Mouse (Mus musculus) lung, adult 18-20 months (tissue): ENCODE measurements at regions not wholly inside any gene's neighbourhood (a gene's known extent, or its start where the extent isn't known, plus 50 kb on each side); places are given as distances from the start of the nearest gene placed in this dataset.
"Not testable (repeated sequence)": the region's sequence is repeated elsewhere in the genome, so short reads cannot be mapped to it uniquely, and the experiment has no call there.

ENCODE experiments used
- DNase-seq, 2 experiments: peaks; one replicate each; pipeline ENCODE4 v3.0.0; 2022; ENCODE audit warnings: mixed read lengths in 2 of 2

DNA sequence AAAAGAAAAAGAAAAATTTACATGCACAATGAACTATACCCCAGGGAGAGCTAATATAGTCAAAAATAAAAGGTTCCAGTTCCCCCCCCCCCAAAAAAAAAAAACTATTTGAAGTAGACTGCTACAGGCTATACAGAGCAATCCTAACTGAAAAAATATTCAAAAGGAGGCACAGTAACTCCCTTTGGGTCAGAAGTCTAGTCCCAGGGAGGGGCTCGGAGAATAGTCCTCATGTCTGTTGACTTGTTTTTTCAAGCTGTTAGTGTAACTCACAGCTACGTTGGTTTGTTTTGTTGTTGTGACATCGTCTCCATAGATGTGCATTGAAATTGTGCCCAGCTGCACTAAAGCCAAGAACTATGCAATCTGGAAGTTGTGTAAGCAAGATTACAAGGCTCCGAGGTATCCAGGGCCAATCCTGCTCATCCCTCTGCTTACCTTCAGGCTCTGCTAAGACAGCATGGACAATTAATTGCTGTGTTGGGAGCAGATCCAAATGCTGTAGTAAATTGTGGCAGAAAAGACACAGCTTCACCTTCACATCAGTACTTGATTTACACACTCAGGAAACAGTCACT, 137.2 kb upstream of the Pnpt1 start:
- DNase-seq: peak; percentile 44 to 57

DNA sequence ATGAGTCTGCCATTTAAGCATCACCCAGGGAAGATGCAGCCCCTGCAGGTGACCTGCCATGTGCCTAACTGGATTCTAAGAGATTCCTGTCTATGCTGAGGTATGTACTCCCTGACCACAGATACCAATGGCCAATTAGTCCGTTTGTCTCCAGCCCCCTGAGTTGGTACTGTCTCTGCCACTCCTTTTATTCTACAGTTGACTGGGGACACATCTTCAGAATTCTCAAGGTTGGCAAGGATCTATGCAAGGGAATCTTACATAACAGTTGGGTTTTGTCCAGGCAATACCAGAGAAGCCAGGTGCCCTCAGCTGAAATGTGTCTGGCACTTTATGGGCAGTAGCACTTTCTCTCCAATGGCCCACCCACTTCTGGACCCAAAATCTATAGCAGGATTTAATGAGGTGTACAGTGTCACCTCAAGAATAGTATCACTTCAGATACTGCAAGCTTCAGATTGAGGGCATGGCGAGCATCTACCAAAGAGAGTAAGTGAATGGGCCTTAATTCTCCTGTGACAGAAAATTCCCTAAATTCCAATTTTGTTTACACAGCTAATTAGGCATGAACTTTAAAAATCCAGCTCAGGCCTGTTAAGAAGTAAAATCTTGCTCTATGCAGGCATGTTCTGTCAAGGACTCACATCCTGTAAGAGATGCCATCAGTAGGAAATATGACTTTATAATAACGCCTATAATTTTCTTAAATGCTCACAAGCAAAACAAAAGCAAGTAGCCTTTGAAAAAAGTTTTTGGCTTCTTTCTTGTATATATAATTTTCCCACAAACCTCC, 132.0 kb upstream of the Pnpt1 start:
- DNase-seq: no peak

DNA sequence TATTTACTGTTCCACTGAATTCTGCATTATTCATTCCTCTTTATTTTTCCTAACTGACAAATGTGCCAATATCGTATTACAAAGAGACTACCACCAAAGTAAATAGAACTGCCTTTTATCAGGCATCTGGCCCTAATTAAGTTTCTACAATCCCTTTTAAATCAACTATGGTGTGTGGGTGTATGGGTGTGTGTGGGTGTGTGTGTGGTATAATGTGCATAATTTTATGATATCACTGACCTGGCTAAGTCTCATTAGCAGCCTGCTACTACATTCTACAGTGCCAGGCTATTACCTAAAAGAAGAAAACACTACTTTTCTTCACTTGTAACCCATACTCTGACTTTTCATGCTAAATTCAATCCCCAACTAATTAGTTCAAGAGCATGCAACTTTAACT, 131.3 kb upstream of the Pnpt1 start:
- no peak for DNase-seq

DNA sequence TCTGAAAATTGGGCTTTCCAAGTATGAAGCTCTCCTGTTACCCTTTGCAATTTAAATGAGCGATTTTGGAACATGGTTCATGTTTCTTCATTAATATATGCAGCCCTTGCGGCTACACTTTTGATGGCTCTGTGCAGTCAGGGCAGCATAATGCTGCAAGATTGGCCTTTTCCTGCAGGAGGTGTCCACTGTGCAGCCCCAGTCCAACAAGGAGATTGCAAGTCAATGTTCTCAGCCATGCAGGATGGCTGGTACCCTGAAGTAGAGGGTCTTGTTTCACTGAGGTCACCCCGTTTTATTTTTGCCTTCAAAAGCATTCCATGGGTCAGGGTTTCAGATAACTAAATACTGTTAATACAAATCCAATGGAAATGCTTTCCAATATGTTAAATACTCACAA, 130.9 kb upstream of the Pnpt1 start:
- no peak for DNase-seq

DNA sequence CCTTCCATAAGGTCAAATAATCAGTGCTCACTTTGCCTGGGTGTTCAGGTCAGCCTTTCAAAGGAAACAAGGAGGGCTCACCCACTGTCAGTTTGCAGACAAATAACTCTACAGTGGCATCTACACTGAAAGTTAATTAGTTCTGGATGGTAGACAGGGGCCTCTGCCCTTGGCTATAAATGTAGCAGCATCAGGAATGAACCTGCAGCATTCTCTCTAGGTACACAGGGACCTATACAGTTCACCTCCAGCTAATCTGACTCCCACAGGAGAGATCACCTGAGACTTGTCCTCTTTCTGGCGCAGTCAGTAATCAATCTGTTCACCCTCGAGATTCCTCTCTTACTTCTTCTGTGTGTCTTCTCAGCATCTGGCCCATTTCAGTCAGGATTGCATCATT, 130.3 kb upstream of the Pnpt1 start:
- DNase-seq: no peak

DNA sequence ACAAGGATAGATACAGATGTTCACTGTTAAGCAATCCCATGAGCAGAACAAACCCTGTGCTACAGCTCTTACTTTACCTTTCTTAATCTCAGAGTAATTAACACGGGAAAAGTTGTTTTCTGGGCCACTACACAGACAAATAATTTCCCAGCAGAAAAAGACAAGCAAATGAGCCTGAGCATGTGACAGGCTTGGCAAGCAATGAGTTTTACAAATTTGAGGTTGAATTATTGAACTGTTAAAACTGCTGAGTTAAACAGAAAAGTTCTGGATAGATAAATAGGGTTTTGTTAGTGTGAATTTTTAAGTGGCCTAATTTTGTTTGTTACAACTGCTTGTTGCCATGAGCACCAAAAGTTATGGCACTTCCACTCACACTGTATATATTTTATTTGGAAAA, 113.1 kb upstream of the Pnpt1 start:
- DNase-seq: no peak

DNA sequence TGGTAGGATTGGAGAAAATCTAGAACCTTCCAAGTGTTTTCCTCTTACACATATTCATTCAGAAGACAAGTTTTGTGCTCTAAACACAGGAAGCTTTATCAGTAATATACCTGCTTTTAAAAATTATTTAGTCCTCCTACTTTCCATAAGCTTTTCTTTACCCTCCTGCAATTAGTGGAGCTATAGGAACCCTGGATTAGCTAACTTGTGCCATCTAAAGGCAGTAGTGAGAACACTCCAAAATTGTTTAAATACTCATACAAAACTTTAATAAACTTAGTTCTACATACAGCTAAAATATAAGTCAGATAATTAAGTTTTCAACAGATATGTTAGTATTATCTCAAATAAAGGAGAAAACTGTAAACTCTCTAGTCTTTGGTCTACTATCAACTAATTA, 89.7 kb upstream of the Pnpt1 start:
- no peak for DNase-seq

DNA sequence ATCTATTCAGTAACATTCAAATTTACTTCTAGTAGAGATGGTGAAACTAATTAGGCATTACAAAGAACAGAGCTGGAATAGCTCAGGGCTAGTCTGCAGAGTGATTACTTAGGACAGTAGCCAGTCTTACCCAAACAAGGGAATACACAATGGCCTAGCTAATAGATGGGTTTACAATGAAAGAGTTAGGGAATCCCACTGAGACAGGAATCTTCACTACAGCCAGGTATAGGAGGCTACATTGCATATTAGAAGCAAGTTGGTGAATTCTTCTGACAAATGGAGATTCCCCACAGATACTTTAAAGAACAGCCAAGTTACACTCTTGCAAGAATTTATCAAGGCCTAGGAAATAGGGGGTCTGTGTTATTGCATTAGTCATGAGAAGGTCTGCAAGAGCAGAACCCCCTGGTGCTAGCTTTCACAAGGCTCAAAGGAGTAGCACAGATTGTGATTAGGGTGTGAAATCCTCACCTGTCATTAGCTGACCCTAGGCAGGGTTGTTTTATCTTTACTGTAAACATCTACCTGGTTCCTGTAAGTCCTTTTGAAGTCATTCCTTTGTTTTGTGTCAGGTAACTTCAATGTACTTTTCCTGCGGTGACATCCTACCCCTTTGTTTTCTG, 82.4 kb upstream of the Pnpt1 start:
- not testable (repeated sequence) for DNase-seq

DNA sequence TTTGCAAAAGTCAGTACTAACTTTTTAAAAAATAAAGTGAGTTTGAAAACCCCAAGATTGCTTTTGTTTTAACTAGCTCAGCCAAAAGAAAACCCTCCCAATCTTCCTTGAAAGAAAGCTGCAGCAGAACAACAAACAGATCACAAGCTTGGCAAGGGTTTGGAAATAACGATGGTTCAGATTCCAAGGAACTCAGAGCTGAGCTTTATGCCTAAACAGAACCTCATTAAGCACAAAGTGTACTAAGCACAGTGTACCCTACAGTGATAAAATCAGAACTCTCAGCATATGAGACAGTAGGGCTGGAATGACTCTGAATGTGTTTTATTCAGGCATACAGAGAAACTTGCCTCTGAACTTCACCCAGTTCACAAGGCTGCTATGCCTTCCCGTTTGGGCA, 77.9 kb upstream of the Pnpt1 start:
- no peak for DNase-seq

DNA sequence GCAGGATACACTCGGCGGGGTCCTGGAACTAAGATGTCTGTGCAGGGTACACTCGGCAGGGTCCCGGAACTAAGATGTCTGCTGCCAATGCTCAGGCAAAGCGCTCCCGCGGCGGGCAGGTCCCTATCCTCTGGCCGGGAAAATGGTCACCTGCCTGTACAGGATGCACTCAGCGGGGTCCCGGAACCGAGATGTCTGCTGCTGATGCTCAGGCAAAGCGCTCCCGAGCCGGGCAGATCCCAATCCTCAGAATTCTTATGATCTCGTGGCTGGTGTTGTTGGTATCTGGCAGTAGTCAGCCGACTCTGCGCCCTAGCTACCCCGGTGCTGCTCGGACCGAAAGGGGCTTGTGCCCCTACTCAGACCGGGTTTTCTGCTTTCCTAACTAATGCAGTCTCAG, 61.0 kb upstream of the Pnpt1 start:
- DNase-seq: not testable (repeated sequence)

DNA sequence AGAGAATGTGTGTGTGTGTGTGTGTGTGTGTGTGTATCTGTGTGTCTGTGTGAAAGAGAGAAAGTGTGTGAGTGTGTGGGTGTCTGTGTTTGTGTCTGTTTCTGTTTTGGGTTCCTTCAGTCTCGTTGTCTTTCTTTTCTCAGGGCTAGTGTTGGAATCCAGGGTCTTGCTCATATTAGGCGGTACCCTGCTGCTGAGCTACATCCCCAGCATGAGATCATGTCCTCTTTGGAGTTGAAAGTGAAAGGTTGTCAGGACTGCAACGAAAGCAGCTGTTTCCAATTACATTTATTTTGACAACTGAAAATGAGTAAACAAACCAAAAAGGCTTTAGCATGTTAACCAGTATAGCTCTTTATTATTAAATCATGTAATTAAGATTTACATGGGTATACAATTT, 58.3 kb upstream of the Pnpt1 start:
- DNase-seq: no peak
